Mouse (Mus musculus) neural tube, embryonic 12.5 days (tissue): ENCODE data around the gene Tbx6. TPM values are rescaled to one million over a fixed set of nuclear protein-coding genes. Genes with fewer than 3 reads are reported as not detected.
"Not testable (repeated sequence)": the region's sequence is repeated elsewhere in the genome, so short reads cannot be mapped to it uniquely, and the experiment has no call there.

ENCODE experiments used
- ATAC-seq: fragments of 200-750 bp; cut with Nextera tagmentation; 2 replicates; pipeline ENCODE4 v1.8.0; 2017; ENCODE audit warnings: low read depth, mild to moderate bottlenecking, moderate TSS enrichment, moderate library complexity; ENCODE audit not compliant: low FRiP score
- H3K27ac ChIP-seq: fragments of 300-500 bp; sonication (generic); 2 replicates; pipeline ENCODE4 v1.5.1; 2016
- H3K27me3 ChIP-seq: fragments of 300-500 bp; sonication (generic); replicated peaks from 2 replicates; pipeline ENCODE4 v1.6.1; 2016; ENCODE audit warnings: mild to moderate bottlenecking
- H3K36me3 ChIP-seq: fragments of 300-500 bp; sonication (generic); 2 replicates; pipeline ENCODE4 v1.6.1; 2016; ENCODE audit warnings: mild to moderate bottlenecking
- H3K4me1 ChIP-seq: fragments of 300-500 bp; sonication (generic); 2 replicates; pipeline ENCODE4 v1.6.1; 2016
- H3K4me2 ChIP-seq: fragments of 300-500 bp; sonication (generic); replicated peaks from 2 replicates; pipeline ENCODE4 v1.6.1; 2016; ENCODE audit warnings: mild to moderate bottlenecking
- H3K4me3 ChIP-seq: fragments of 300-500 bp; sonication (generic); 2 replicates; pipeline ENCODE4 v1.5.1; 2016
- H3K9ac ChIP-seq: fragments of 300-500 bp; sonication (generic); 2 replicates; pipeline ENCODE4 v1.6.1; 2016; ENCODE audit warnings: mild to moderate bottlenecking
- H3K9me3 ChIP-seq: fragments of 300-500 bp; sonication (generic); 2 replicates; pipeline ENCODE4 v1.6.1; 2016; ENCODE audit warnings: mild to moderate bottlenecking
- WGBS: fragments of 180-500 bp; shearing (Covaris S2); methylation state at CpG from one replicate; pipeline ENCODE4 v1.1.7; 2016; 5-methylcytosine and 5-hydroxymethylcytosine counted together
- polyA plus RNA-seq: library from polyadenylated mRNA; unstranded; fragments of >200 nt; fragmentation: Nextera tagmentation; extraction: Ambion mirVana; gene quantifications from 2 replicates; pipeline ENCODE4 v1.2.1, GENCODE M21; 2016

Gene Tbx6
- polyA plus RNA-seq, 1 experiment from 2014 or later, result 0.68 TPM

- Histone ChIP-seq H3K27ac (no peak overlapping the region), H3K9ac (no peak overlapping the region), H3K27me3 (no peaks in the 10 kb centered on the region), H3K4me3 (no peak overlapping the region), H3K9me3 (no peaks in the 10 kb centered on the region), H3K4me1 (peaks cover 18% of the 10 kb centered on the region), H3K36me3 (peaks cover 32% of the 10 kb centered on the region), H3K4me2 (no peak overlapping the region)
- no peak for ATAC-seq
- 88% methylated on average over 2 of the region's 2 CpGs for WGBS
Observed at GRCm38 (mm10) chr7:126774463-126774862, 6.8 kb upstream of the Tbx6 start.

GRCm38 (mm10) chr7:126775185-126775977, 5.9 kb upstream of the Tbx6 start:
- H3K27ac ChIP-seq, result peak overlapping the region; percentile 23; the same call in 1 of the 2 replicates
- H3K4me2 ChIP-seq, result peak overlapping the region; percentile 94
- H3K9ac ChIP-seq, result peak overlapping the region; percentile 84; the same call in 1 of the 2 replicates
- no peaks in the 10 kb centered on the region for H3K9me3 ChIP-seq
- 87% methylated on average over 10 of the region's 10 CpGs for WGBS
- H3K36me3 ChIP-seq, result peaks cover 24% of the 10 kb centered on the region
- no peaks in the 10 kb centered on the region for H3K27me3 ChIP-seq
- no peak for ATAC-seq
- peaks cover 27% of the 10 kb centered on the region for H3K4me1 ChIP-seq
- no peak overlapping the region for H3K4me3 ChIP-seq

- Histone ChIP-seq H3K4me3 (0 out of 2 replicates have a peak overlapping the region, but pooled peaks have one; percentile 65), H3K4me2 (peak overlapping the region; percentile 94), H3K4me1 (peaks cover 29% of the 10 kb centered on the region), H3K9me3 (no peaks in the 10 kb centered on the region), H3K9ac (peak overlapping the region; percentile 84), H3K27me3 (no peaks in the 10 kb centered on the region), H3K27ac (peak overlapping the region; percentile 23; the same call in 1 of the 2 replicates), H3K36me3 (peaks cover 20% of the 10 kb centered on the region)
- 66% methylated on average over 3 of the region's 3 CpGs for WGBS
- no peak for ATAC-seq
Observed at GRCm38 (mm10) chr7:126775978-126776234, 5.4 kb upstream of the Tbx6 start.

GRCm38 (mm10) chr7:126776598-126777057, 4.7 kb upstream of the Tbx6 start, which contains the start of gene Ypel3:
Gene Ypel3, plus strand, starts transcription at chr7:126776955.
- peak within 1 kb of the TSS; percentile 82 for H3K27ac ChIP-seq
- no peaks in the 10 kb centered on the region for H3K9me3 ChIP-seq
- H3K9ac ChIP-seq, result peak within 1 kb of the TSS; percentile 84
- no peaks in the 10 kb centered on the region for H3K27me3 ChIP-seq
- ATAC-seq, result peak; percentile 76
- H3K4me2 ChIP-seq, result peak within 1 kb of the TSS; percentile 94
- H3K36me3 ChIP-seq, result peaks cover 19% of the 10 kb centered on the region; the same call in 1 of the 2 replicates
- under 1% methylated on average over 35 of the region's 37 CpGs for WGBS
- peak within 1 kb of the TSS; percentile 65 for H3K4me3 ChIP-seq
- H3K4me1 ChIP-seq, result peaks cover 37% of the 10 kb centered on the region

GRCm38 (mm10) chr7:126777476-126777875, 3.8 kb upstream of the Tbx6 start:
- Histone ChIP-seq H3K4me1 (peaks cover 39% of the 10 kb centered on the region), H3K4me2 (peak overlapping the region; percentile 94), H3K36me3 (peaks cover 19% of the 10 kb centered on the region; the same call in 1 of the 2 replicates), H3K4me3 (peak overlapping the region; percentile 65), H3K27ac (no peak overlapping the region; the same call in 1 of the 2 replicates), H3K9ac (peak overlapping the region; percentile 84), H3K9me3 (no peaks in the 10 kb centered on the region), H3K27me3 (no peaks in the 10 kb centered on the region)
- no peak for ATAC-seq
- WGBS, result 54% methylated on average over 10 of the region's 10 CpGs

- no peak for ATAC-seq
- Histone ChIP-seq H3K4me2 (peak overlapping the region; percentile 94), H3K9ac (peak overlapping the region; percentile 84; the same call in 1 of the 2 replicates), H3K27ac (no peak overlapping the region), H3K27me3 (no peaks in the 10 kb centered on the region), H3K36me3 (peaks cover 17% of the 10 kb centered on the region; the same call in 1 of the 2 replicates), H3K9me3 (no peaks in the 10 kb centered on the region), H3K4me1 (peaks cover 39% of the 10 kb centered on the region), H3K4me3 (no peak overlapping the region)
- 91% methylated on average over 3 of the region's 3 CpGs for WGBS
Observed at GRCm38 (mm10) chr7:126778147-126778546, 3.1 kb upstream of the Tbx6 start.

GRCm38 (mm10) chr7:126779101-126779500, 2.2 kb upstream of the Tbx6 start:
- H3K4me1 ChIP-seq, result peaks cover 39% of the 10 kb centered on the region
- not testable (repeated sequence) for H3K9ac ChIP-seq, H3K27ac ChIP-seq, H3K27me3 ChIP-seq, H3K4me3 ChIP-seq, H3K4me2 ChIP-seq, ATAC-seq, H3K9me3 ChIP-seq
- 92% methylated on average over 7 of the region's 7 CpGs for WGBS
- peaks cover 16% of the 10 kb centered on the region for H3K36me3 ChIP-seq

GRCm38 (mm10) chr7:126779983-126780970, 1.0 kb upstream of the Tbx6 start:
- Histone ChIP-seq H3K27me3 (no peaks in the 10 kb centered on the region), H3K4me3 (peak overlapping the region; percentile 38), H3K9ac (peak overlapping the region; percentile 54), H3K9me3 (no peaks in the 10 kb centered on the region), H3K27ac (peak overlapping the region; percentile 62), H3K4me1 (peaks cover 39% of the 10 kb centered on the region), H3K36me3 (peaks cover 28% of the 10 kb centered on the region), H3K4me2 (peak overlapping the region; percentile 71)
- WGBS, result 1% methylated on average over 21 of the region's 21 CpGs
- ATAC-seq, result peak; percentile 79

- Histone ChIP-seq H3K4me3 (peak overlapping the region; percentile 38), H3K27me3 (no peaks in the 10 kb centered on the region), H3K36me3 (peaks cover 43% of the 10 kb centered on the region), H3K27ac (no peak overlapping the region; the same call in 1 of the 2 replicates), H3K9me3 (no peaks in the 10 kb centered on the region), H3K9ac (peak overlapping the region; percentile 54; the same call in 1 of the 2 replicates), H3K4me1 (peaks cover 33% of the 10 kb centered on the region), H3K4me2 (peak overlapping the region; percentile 71)
- WGBS, result 36% methylated on average over 11 of the region's 11 CpGs
- no peak for ATAC-seq
Observed at GRCm38 (mm10) chr7:126781661-126782370, 533 bp downstream of the Tbx6 start.

- no peaks in the 10 kb centered on the region for H3K9me3 ChIP-seq
- H3K9ac ChIP-seq, result no peak overlapping the region
- H3K4me1 ChIP-seq, result peaks cover 25% of the 10 kb centered on the region
- H3K4me2 ChIP-seq, result no peak overlapping the region
- 85% methylated on average over 13 of the region's 13 CpGs for WGBS
- H3K27ac ChIP-seq, result no peak overlapping the region
- H3K27me3 ChIP-seq, result no peaks in the 10 kb centered on the region
- peaks cover 51% of the 10 kb centered on the region for H3K36me3 ChIP-seq
- H3K4me3 ChIP-seq, result no peak overlapping the region
- ATAC-seq, result no peak
Observed at GRCm38 (mm10) chr7:126782693-126783092, 1.4 kb downstream of the Tbx6 start.

- Histone ChIP-seq H3K36me3 (peaks cover 58% of the 10 kb centered on the region), H3K9ac (no peak overlapping the region)
- WGBS, result 84% methylated on average over 7 of the region's 7 CpGs
Observed at GRCm38 (mm10) chr7:126784469-126784868, 3.2 kb downstream of the Tbx6 start.

More at GRCm38 (mm10) chr7:126784469-126784868, 3.2 kb downstream of the Tbx6 start:
- Histone ChIP-seq H3K27ac (no peak overlapping the region), H3K27me3 (no peaks in the 10 kb centered on the region), H3K4me2 (no peak overlapping the region), H3K4me1 (peaks cover 20% of the 10 kb centered on the region), H3K9me3 (no peaks in the 10 kb centered on the region), H3K4me3 (no peak overlapping the region)
- ATAC-seq, result no peak
